Mouse (Mus musculus): ENCODE results near the gene Spaca6.

DNA sequence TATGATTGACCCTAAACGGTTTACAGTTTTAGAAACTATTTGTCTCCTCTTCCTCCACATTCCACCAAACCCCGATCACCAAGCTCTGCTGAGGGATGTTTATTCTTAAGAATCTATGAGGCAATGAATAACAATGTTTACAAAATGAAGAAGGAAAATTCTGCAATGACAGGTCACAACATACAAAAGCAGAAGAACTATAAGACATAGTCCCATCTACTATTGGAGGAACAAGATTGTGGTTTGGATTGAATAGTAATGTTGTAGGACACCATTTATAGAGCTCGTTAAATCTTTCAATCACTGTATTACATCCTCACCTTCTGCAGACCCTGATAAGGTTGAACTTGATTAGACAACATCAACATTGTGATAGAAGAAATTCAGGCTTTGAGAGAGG, 55.7 kb downstream of the Spaca6 start:
- TF ChIP-seq USF1 (IDR thresholded peaks at IDR 0.05; ENCODE audit: low read depth) = no peak
- no peak for TF ChIP-seq CTCF (IDR thresholded peaks at IDR 0.05; ENCODE audit: control insufficient read depth, insufficient read depth, insufficient read length)
- TF ChIP-seq MYOG (IDR thresholded peaks at IDR 0.05; ENCODE audit: control insufficient read depth, extremely low read depth, insufficient read length) = no peak
- no peak for TF ChIP-seq FOSL1 (IDR thresholded peaks at IDR 0.05; ENCODE audit: insufficient read depth, low read length, poor library complexity, severe bottlenecking)
- no peak for TF ChIP-seq CEBPB (IDR thresholded peaks at IDR 0.05; ENCODE audit: low read depth)
- no peak for TF ChIP-seq MYOD1 (IDR thresholded peaks at IDR 0.05; ENCODE audit: control insufficient read depth, insufficient read length, low read depth)
- TF ChIP-seq MAX (IDR thresholded peaks at IDR 0.05) = no peak

Data from C2C12 (cell line).